Mouse (Mus musculus) retina, embryonic 14.5 days (tissue): Measurements from ENCODE around the gene Slc6a20a.

ENCODE experiments used
- DNase-seq: peaks from one replicate; pipeline ENCODE4 v3.0.0-alpha.2; 2015; ENCODE audit warnings: low spot score

The Slc6a20a gene

GRCm38 (mm10) chr9:123638231-123638630 is 40.5 kb downstream of the Slc6a20a start:
- DNase-seq = no peak

- no peak for DNase-seq
These were observed 41.9 kb downstream of the Slc6a20a start for GRCm38 (mm10) chr9:123636771-123637170.

- DNase-seq = no peak
These were observed 45.7 kb downstream of the Slc6a20a start for GRCm38 (mm10) chr9:123632993-123633392.

DNA sequence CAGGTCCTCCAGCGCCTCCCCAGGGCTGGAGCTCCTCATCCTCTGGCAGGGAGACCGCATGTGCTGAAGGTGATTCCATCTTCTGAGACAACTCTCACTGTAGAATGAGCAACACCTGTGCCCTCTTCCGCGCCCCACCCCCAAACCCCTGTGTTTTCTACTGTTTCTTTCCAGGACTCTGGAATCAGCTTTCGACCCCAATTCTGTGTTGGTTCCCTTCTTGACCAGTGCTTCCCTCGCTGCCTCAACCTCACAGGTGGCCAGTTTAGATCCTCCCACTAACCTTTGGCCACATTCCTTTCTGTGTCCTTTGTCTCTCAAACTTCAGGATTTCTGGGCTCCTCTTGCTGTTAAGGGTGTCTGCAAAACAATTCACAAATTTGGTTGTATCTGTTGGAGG is 46.4 kb downstream of the Slc6a20a start, which contains the start of gene Slc6a20b:
Slc6a20b (minus strand) TSS at position 285 of the 400 bp plus-strand sequence.
- DNase-seq = no peak

- no peak for DNase-seq
These were observed 47.0 kb downstream of the Slc6a20a start for GRCm38 (mm10) chr9:123631666-123632065.

DNA sequence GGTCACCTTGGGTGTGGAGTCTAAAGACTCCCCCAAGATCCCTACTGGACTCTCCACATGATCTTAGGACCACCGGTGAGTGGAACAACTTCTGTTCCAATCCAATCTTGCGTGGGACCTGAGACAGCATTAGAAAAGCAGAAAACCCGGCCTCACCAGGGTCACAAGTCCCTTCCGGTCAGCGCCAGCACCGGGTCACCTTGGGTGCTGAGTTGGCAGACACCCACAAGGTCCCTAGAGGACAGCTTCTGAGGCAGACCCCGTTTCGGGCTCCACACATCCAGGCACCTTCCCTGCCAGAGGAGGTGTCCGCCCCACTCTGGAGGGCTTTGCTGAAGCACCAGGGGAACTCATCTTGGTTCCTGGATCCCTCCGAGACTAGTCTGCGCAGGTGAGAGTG is 52.9 kb downstream of the Slc6a20a start:
- DNase-seq = no peak

- no peak for DNase-seq
These were observed 53.9 kb downstream of the Slc6a20a start for GRCm38 (mm10) chr9:123624741-123625140.

DNA sequence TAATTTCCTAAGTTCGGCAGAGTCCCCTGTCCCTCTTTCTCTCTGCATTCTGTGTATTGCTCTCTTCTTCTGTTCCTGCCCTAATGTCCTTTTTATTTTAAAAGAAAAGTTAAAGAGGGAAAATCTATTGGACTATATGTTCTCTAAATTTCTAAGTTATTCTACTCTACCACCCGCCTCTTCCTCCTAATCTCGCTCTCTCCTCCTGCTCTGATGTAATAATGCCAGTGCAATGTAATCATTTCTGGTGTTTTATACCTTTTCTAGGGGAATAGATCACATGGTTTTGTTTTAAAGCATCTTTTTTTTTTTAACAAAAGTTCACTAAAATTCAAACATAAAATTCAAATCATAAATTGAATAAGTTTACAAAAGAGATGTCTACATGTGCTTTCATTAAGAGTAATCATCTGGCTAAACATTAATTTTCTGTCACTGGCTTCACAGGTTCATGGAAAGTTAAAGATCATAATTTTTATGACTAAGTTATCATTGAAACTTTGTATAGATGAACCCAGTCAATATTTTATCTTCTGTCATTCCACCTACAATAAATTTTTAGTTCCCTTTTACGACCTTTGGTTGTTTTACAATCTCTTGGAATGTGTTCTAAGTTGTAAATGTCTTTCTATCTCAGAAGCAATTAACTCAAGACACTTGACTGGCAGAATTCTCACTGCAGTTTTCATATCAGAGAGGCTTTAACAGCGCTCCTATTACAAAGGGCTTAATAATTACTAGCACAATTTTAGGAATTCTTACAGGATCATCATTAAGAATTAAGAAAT is 58.2 kb downstream of the Slc6a20a start:
- DNase-seq = no peak

DNA sequence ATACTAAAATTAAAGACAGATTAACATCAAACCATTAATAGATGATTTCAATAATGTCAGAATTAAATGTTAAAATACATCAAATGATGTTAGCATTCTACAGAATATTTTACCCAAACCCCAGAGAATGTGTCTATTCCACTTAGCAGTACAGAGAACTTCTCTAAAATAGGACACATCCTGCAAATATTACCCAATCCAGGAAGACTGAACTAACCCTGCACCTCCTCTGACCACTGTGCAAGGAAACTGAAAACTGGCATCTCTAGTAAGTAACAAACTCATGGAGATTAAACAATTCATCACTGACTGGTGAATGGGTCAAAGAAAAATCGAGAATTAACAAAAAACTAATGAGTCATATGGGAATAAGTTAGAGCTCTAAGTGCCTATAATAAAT is 77.2 kb downstream of the Slc6a20a start:
- no peak for DNase-seq

DNA sequence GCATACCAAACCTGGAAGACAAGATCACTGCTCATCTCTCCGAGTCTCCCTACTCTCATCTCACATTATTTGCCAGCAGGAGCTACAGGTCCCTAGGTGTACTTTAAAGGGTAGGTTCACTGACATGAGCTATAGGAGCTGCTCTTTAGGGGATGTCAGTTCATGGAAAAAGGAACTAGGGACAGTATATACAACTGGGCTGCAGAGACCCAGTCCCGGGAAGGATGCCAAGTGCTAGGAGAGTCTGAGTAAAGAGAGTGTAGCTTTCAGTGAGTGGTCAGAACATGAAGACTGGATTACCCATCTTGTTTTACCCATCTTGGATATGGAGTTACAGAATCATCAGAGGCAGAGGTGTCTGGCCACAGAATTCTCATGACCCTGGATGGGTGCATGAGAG is 81.3 kb downstream of the Slc6a20a start:
- no peak for DNase-seq

DNA sequence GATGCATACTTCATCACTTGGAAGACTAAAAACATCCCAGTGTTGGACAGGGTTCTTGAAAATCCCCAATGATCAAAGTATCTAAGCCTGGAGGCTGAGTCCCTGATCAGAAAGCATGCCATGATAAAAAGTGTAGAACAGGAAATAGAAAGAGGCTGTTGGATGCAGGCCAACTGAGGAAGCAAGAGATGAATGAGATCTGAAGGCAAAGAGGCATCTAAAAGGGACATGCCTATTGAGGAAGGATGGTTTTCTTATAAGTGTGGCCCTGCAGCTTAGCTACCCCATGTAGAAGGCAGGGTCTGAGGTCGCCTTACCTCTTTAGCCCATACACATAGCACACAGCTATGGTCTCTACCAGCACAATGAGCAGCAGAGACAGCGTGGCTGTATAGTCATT is 81.8 kb downstream of the Slc6a20a start:
- DNase-seq = no peak

DNA sequence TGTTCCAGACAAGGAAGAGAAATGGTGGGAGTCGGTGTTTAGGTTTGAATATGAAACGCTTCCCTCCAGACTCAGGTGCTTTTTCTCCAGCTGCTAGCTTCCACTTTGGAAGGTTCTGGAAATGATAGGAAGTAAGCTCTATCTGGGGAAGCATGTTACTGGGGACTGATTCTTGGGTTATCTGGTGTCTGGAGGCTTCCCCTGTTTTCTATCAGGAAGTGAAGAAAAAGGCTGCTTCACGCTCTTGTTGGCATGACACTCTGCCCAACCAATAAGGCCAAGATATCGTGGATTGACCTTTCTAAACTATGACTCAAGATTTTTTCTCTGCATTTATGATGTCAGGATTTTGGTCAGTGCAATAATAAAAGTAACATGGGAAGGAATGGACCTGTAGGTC is 83.5 kb downstream of the Slc6a20a start:
- DNase-seq = no peak

- peak; percentile 4 for DNase-seq
These were observed 89.3 kb downstream of the Slc6a20a start for GRCm38 (mm10) chr9:123589240-123589910.
